Mouse (Mus musculus) naive thymus-derived CD4-positive, alpha-beta T cell, adult 2 months (primary cell): ENCODE measurements around the gene Alox5.

ENCODE experiments used
- DNase-seq: peaks from one replicate; pipeline ENCODE4 v3.0.0-alpha.2; 2011; ENCODE audit warnings: low read depth

The Alox5 gene

GRCm38 (mm10) chr6:116385194-116386044, 75.6 kb downstream of the Alox5 start:
- DNase-seq, result no peak

DNA sequence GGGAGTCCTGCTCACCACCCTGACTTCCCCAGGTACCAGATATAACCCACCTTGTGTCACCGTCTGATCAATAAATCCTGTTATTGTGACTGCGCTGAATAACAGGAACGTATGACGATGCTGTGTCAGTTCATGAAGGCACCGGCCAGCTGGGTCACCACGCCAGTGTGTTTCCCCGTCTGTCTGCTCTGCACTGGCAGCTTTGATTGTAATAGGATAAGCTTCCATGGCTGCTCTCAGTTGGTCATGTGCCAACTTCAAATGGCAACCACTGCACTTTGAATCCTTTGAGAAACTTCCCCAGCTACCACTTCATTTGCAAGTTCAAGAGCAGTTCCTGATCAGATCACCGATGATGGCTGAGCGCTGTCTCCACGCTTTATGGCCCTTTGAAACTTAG, 77.4 kb downstream of the Alox5 start:
- DNase-seq, result no peak

GRCm38 (mm10) chr6:116381605-116382004, 79.4 kb downstream of the Alox5 start:
- DNase-seq, result no peak

- no peak for DNase-seq
Observed at GRCm38 (mm10) chr6:116380157-116380556, 80.8 kb downstream of the Alox5 start.

GRCm38 (mm10) chr6:116378892-116379291, 82.1 kb downstream of the Alox5 start:
- DNase-seq, result no peak

GRCm38 (mm10) chr6:116374618-116375017, 86.4 kb downstream of the Alox5 start:
- DNase-seq, result no peak

DNA sequence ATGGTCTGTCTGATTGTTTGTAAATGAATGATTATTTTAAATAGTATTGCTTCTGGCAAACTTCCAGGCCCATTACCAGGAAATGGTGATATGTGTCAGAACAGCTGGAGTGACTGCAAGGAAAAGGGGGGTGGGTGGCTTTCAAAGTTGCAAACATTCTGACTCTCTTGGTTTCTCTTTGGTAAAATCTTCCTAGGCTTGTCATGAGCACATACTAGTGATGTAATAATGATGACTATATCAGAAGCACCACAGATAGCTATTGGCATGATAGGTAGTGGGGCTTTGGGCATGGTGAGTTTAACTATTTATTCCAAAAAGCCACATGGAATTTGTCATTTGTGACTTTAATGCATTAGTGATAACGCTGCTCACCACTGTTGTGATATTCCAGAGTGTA, 86.8 kb downstream of the Alox5 start:
- DNase-seq, result no peak

DNA sequence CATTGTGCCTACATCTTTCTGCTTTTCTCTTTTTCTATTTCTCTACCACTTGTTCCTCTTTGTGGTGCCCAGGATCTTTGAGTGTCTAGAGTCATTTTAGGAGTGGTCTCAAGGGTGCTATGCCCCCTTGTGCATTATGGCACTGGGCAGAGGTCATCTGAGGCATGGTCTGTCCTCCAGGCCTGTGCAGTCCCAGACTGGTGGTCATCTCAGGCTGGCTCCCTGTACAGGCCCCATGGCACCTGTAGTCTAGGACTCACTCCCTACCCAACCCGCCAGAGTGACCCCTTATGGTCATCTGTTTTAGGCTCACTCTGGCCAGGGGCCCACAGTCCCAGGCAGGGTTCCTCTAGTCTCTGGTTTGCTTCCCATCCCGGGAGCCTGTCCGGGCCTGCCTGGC, 89.5 kb downstream of the Alox5 start:
- DNase-seq, result no peak

- no peak for DNase-seq
Observed at GRCm38 (mm10) chr6:116370216-116370976, 90.6 kb downstream of the Alox5 start.

GRCm38 (mm10) chr6:116369811-116370210, 91.2 kb downstream of the Alox5 start:
- DNase-seq, result no peak

DNA sequence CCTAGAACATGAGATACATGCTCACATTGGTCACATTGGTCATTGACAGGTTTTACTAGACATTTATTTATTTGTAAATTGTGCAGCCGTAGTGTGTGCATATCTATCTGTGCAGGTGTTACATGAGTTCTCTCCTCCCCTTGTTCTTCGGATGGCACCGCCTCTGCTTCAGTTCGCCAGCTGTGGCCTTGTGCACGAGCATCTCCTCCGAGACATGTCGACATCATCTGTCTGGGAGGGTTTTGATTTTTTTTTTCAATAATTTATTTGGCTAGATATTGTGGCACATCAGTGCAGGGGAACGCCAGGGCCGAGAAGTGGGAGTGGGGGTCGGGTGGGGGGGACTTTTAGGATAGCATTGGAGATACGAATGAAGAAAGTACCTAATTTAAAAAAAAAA, 93.0 kb downstream of the Alox5 start:
- DNase-seq, result no peak

DNA sequence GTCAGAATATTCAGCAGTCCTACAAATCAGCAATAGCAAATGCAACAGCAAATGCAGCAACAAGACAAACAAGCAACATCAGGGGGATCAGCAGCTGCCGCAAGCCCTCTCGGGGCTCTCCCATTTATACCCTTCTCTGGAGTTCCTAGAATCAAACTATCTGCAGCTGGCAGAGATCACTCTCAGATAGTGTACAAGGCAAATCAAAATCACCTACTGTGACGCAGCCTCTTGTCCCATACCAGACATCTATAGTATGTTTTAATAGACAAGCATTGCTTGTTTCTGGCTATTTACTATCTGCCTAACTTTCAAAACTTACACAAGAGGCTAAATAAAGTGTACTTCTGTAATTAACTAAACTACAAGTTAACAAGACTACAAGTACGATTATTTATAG, 99.0 kb downstream of the Alox5 start:
- DNase-seq, result no peak

DNA sequence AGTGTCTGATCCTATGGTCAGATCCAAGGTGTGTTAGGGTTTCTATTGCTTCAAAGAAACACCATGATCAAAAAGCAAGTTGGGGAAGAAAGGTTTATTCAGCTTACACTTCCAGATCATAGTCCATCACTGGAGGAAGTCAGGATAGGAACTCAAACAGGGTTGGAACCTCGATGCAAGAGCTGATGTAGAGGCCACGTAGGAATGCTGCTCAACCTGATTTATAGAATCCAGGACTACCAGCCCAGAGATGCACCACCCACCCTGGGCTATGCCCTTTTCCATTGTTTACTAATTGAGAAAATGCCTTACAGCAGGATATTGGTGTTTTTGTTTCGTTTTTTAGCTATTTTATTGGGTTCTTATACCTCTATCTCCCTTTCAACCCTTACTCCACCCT, 99.5 kb downstream of the Alox5 start:
- no peak for DNase-seq
